ENCODE assay signal across 18 mouse cellular contexts in genomic region chr11:78213086-78213817, GRCm38 (mm10). TPM values are rescaled to one million over a fixed set of nuclear protein-coding genes. Genes with fewer than 3 reads are reported as not detected.
A peak's percentile ranks its signal among the peaks of the same experiment; 100 is the strongest.
DNase-seq lines count a peak whose midpoint lies in the region; ATAC-seq and TF ChIP-seq lines count a peak whose summit lies in the region.
"Had no signal": no experiment of that assay in that cellular context is flagged by ENCODE, and none has a peak within 500 bp of the region (broad histone marks: within the 10 kb centered on the region; RNA-seq: fewer than 3 reads in every experiment).

No protein-coding gene starts in this region.

- no peaks in the 10 kb centered on the region for H3K4me1 ChIP-seq in kidney, adult 2 months (ENCODE audit: control insufficient read depth, insufficient read depth, low read length)
- H3K4me1 ChIP-seq in forebrain, embryonic 14.5 days (ENCODE audit: control insufficient read depth, insufficient read depth, low read length): no peaks in the 10 kb centered on the region
- H3K4me1 ChIP-seq: forebrain, embryonic 13.5 days; midbrain, embryonic 10.5 days had no signal

- H3K27me3 ChIP-seq in kidney, adult 2 months (replicated peaks; ENCODE audit: control insufficient read depth, insufficient read depth, low read length): no peaks in the 10 kb centered on the region
- no peaks in the 10 kb centered on the region for H3K27me3 ChIP-seq in forebrain, embryonic 14.5 days (replicated peaks; ENCODE audit: control insufficient read depth, insufficient read depth, low read length)
- H3K27me3 ChIP-seq: forebrain, embryonic 13.5 days had no signal

- H3K9ac ChIP-seq in forebrain, embryonic 14.5 days (ENCODE audit: low read length): no peak overlapping the region
- H3K9ac ChIP-seq: forebrain, embryonic 13.5 days; liver, embryonic 14.5 days had no signal

- TF ChIP-seq POLR2A in kidney, adult 2 months (IDR thresholded peaks at IDR 0.05; ENCODE audit: low read depth, low read length): no peak

- peaks cover 21% of the 10 kb centered on the region for H3K36me3 ChIP-seq in kidney, adult 2 months (ENCODE audit: control insufficient read depth, insufficient read depth, low read length)
- H3K36me3 ChIP-seq in forebrain, embryonic 14.5 days (ENCODE audit: control insufficient read depth, insufficient read depth, low read length): peaks cover 99% of the 10 kb centered on the region

- no peak overlapping the region for H3K4me2 ChIP-seq in forebrain, embryonic 14.5 days (ENCODE audit: low read length)
- H3K4me2 ChIP-seq: forebrain, embryonic 13.5 days had no signal

- H3K4me3 ChIP-seq in kidney, adult 2 months (ENCODE audit: insufficient read depth, low read depth, low read length): no peak overlapping the region
- H3K4me3 ChIP-seq in forebrain, embryonic 14.5 days (ENCODE audit: low read depth, low read length): no peak overlapping the region
- H3K4me3 ChIP-seq: forebrain, embryonic 13.5 days; midbrain, embryonic 10.5 days had no signal

- no peak for TF ChIP-seq CTCF in kidney, adult 2 months (conservative IDR thresholded peaks at IDR 0.05; ENCODE audit: insufficient read depth, insufficient read length, low read depth, low read length)

- H3K9me3 ChIP-seq in forebrain, embryonic 14.5 days (replicated peaks; ENCODE audit: control insufficient read depth, low read length): no peaks in the 10 kb centered on the region
- H3K9me3 ChIP-seq: forebrain, embryonic 13.5 days; midbrain, embryonic 10.5 days had no signal

- peak; percentile 26 for DNase-seq in kidney, adult 2 months
- no peak for DNase-seq in kidney, postnatal 14 days
- peak; percentile 92 for DNase-seq in 416B (ENCODE audit: low read depth)
- no peak for DNase-seq in forebrain, embryonic 14.5 days (ENCODE audit: low spot score)
- no peak for DNase-seq in urinary bladder, postnatal 14 days (ENCODE audit: low spot score)
- DNase-seq in urinary bladder, postnatal 4 days (ENCODE audit: low spot score in 2 of 2): no peak
- DNase-seq: adrenal gland, adult 2 months; cerebellum, adult 9-11 months; kidney, adult 8-10 months; kidney, postnatal 4 days; layer of hippocampus, postnatal 36 days; left cerebral cortex, postnatal 4 days had no signal

- peak; percentile 97 for ATAC-seq in granulocyte monocyte progenitor cell, adult 5-6 weeks (replicated peaks; ENCODE audit: poor library complexity, severe bottlenecking)
- ATAC-seq in monocyte, adult 5-6 weeks (replicated peaks; ENCODE audit: insufficient number of reproducible peaks, low FRiP score, low TSS enrichment, poor library complexity, severe bottlenecking): peak; percentile 88
- no peak for ATAC-seq in forebrain, embryonic 14.5 days
- ATAC-seq: forebrain, embryonic 13.5 days; hindbrain, embryonic 16.5 days had no signal

- WGBS in kidney, adult 2 months: 90% methylated on average over 14 of the region's 14 CpGs
- WGBS in forebrain, embryonic 14.5 days: 94% methylated on average over 14 of the region's 14 CpGs

- no peak overlapping the region for H3K27ac ChIP-seq in kidney, adult 2 months (ENCODE audit: insufficient read depth, low read depth, low read length)
- H3K27ac ChIP-seq in forebrain, embryonic 14.5 days (ENCODE audit: low read depth, low read length): no peak overlapping the region
- H3K27ac ChIP-seq: forebrain, embryonic 13.5 days; liver, embryonic 14.5 days; midbrain, embryonic 10.5 days had no signal

RNA-seq across cellular contexts. Expression of gene Proca1, which starts 20.1 kb away (rescaled TPM):
- polyA plus RNA-seq in kidney, adult 2 months (2012; rRNA removed): 1.2 and 1.8 TPM in 2 replicates
- not detected in 2 replicates for total RNA-seq in granulocyte monocyte progenitor cell, adult 5-6 weeks (2014; fragmentation: Nextera tagmentation)
- not detected in 2 replicates for total RNA-seq in granulocyte monocyte progenitor cell, adult 5-6 weeks (2017)
- not detected in 3 replicates for total RNA-seq in monocyte, adult 5-6 weeks (2017)
- polyA plus RNA-seq in forebrain, embryonic 14.5 days (2014; fragmentation: Nextera tagmentation; extraction: Ambion mirVana): 0.55 and 0.73 TPM in 2 replicates

RNA-seq across cellular contexts. Expression of gene Rab34, which starts 25.0 kb away (rescaled TPM):
- polyA plus RNA-seq in kidney, adult 2 months (2012; rRNA removed): 78.1 and 92.4 TPM in 2 replicates
- total RNA-seq in granulocyte monocyte progenitor cell, adult 5-6 weeks (2014; fragmentation: Nextera tagmentation): 6.1 and 7.2 TPM in 2 replicates
- 1.5 and 3.6 TPM in 2 replicates for total RNA-seq in granulocyte monocyte progenitor cell, adult 5-6 weeks (2017)
- total RNA-seq in monocyte, adult 5-6 weeks (2017): not detected in 3 replicates
- polyA plus RNA-seq in forebrain, embryonic 14.5 days (2014; fragmentation: Nextera tagmentation; extraction: Ambion mirVana): 48.1 and 48.2 TPM in 2 replicates

RNA-seq across cellular contexts. Expression of gene Rpl23a, which starts 29.9 kb away (rescaled TPM):
- polyA plus RNA-seq in kidney, adult 2 months (2012; rRNA removed): 153 and 278 TPM in 2 replicates
- total RNA-seq in granulocyte monocyte progenitor cell, adult 5-6 weeks (2014; fragmentation: Nextera tagmentation): 5,451 and 5,560 TPM in 2 replicates
- total RNA-seq in granulocyte monocyte progenitor cell, adult 5-6 weeks (2017): 3,079 and 3,080 TPM in 2 replicates
- total RNA-seq in monocyte, adult 5-6 weeks (2017): 1,700 to 2,580 TPM (median 2,203 TPM) in 3 replicates
- 1,011 and 1,206 TPM in 2 replicates for polyA plus RNA-seq in forebrain, embryonic 14.5 days (2014; fragmentation: Nextera tagmentation; extraction: Ambion mirVana)

RNA-seq across cellular contexts. Expression of gene Sdf2, which starts 32.3 kb away (rescaled TPM):
- polyA plus RNA-seq in kidney, adult 2 months (2012; rRNA removed): 127 and 129 TPM in 2 replicates
- 76.9 and 79.6 TPM in 2 replicates for total RNA-seq in granulocyte monocyte progenitor cell, adult 5-6 weeks (2014; fragmentation: Nextera tagmentation)
- total RNA-seq in granulocyte monocyte progenitor cell, adult 5-6 weeks (2017): 41.4 and 48.8 TPM in 2 replicates
- 43.1 to 61.5 TPM (median 48.3 TPM) in 3 replicates for total RNA-seq in monocyte, adult 5-6 weeks (2017)
- polyA plus RNA-seq in forebrain, embryonic 14.5 days (2014; fragmentation: Nextera tagmentation; extraction: Ambion mirVana): 82.4 and 90.2 TPM in 2 replicates

RNA-seq across cellular contexts. Expression of gene Supt6, which starts 32.5 kb away (rescaled TPM):
- polyA plus RNA-seq in kidney, adult 2 months (2012; rRNA removed): 17.8 and 20.7 TPM in 2 replicates
- 39.3 and 42.7 TPM in 2 replicates for total RNA-seq in granulocyte monocyte progenitor cell, adult 5-6 weeks (2014; fragmentation: Nextera tagmentation)
- total RNA-seq in granulocyte monocyte progenitor cell, adult 5-6 weeks (2017): 35.2 and 41.1 TPM in 2 replicates
- 54.5 to 84.6 TPM (median 59.8 TPM) in 3 replicates for total RNA-seq in monocyte, adult 5-6 weeks (2017)
- 17.7 and 21.7 TPM in 2 replicates for polyA plus RNA-seq in forebrain, embryonic 14.5 days (2014; fragmentation: Nextera tagmentation; extraction: Ambion mirVana)

Comparison
In these comparisons a context has a peak if more than half of its experiments do, and no peak if none do; other contexts are left out.
1. DNase-seq: peak in kidney, adult 2 months (single experiment) and 416B (single experiment); none in kidney, postnatal 14 days (single experiment), forebrain, embryonic 14.5 days (single experiment), urinary bladder, postnatal 14 days (single experiment) and urinary bladder, postnatal 4 days (0 of 2).